Mouse (Mus musculus) spleen, adult 2 months (tissue): Measurements from ENCODE around the gene Ehmt2. TPM values are rescaled to one million over a fixed set of nuclear protein-coding genes. Genes with fewer than 3 reads are reported as not detected.
A peak's percentile ranks its signal among the peaks of the same experiment; 100 is the strongest.
"Not testable (repeated sequence)": the region's sequence is repeated elsewhere in the genome, so short reads cannot be mapped to it uniquely, and the experiment has no call there.

Experiments
- DNase-seq, 2 experiments: peaks; one replicate each; pipeline versions ENCODE4 v3.0.0 to v3.0.0-alpha.2; 2012 to 2021; ENCODE audit warnings: low spot score in 2 of 2, low read depth in 1 of 2
- H3K27ac ChIP-seq: fragments of 200-500 bp; 2 replicates; pipeline ENCODE4 v1.5.1; 2012; ENCODE audit warnings: low read length, inconsistent platforms; ENCODE audit not compliant: insufficient read depth
- H3K27me3 ChIP-seq: fragments of 200-500 bp; 2 replicates; pipeline ENCODE4 v1.6.1; 2012; ENCODE audit warnings: mild to moderate bottlenecking, moderate library complexity, low read length, inconsistent platforms; ENCODE audit not compliant: control insufficient read depth, insufficient read depth
- H3K36me3 ChIP-seq: fragments of 200-500 bp; 2 replicates; pipeline ENCODE4 v1.6.1; 2012; ENCODE audit warnings: mild to moderate bottlenecking, low read length, inconsistent platforms; ENCODE audit not compliant: control insufficient read depth, insufficient read depth
- H3K4me1 ChIP-seq: fragments of 200-500 bp; 2 replicates; pipeline ENCODE4 v1.6.1; 2011; ENCODE audit warnings: inconsistent platforms; ENCODE audit not compliant: control insufficient read depth, insufficient read depth, insufficient read length
- H3K4me3 ChIP-seq: fragments of 200-500 bp; 2 replicates; pipeline ENCODE4 v1.5.1; 2011; ENCODE audit warnings: mild to moderate bottlenecking, inconsistent platforms; ENCODE audit not compliant: insufficient read depth, insufficient read length; ENCODE audit errors: extremely low read depth
- CTCF ChIP-seq: fragments of 200-500 bp; IDR thresholded peaks from 2 replicates; pipeline ENCODE4 v1.5.1; 2011; ENCODE audit warnings: mild to moderate bottlenecking, inconsistent platforms; ENCODE audit not compliant: insufficient read depth, insufficient read length, insufficient replicate concordance; ENCODE audit errors: extremely low read depth
- POLR2A ChIP-seq: fragments of 200-500 bp; IDR thresholded peaks from 2 replicates; pipeline ENCODE4 v1.6.1; 2011; ENCODE audit warnings: low read depth, low read length, inconsistent platforms
- WGBS: fragments of 180-500 bp; shearing (Covaris S2); methylation state at CpG from one replicate; pipeline ENCODE4 v1.1.7; 2018; 5-methylcytosine and 5-hydroxymethylcytosine counted together
- polyA plus RNA-seq: library from polyadenylated mRNA; depleted of rRNA; stranded (reverse); fragments of >200 nt; gene quantifications from 2 replicates; pipeline ENCODE4 v1.2.3, GENCODE M21; 2012

Ehmt2 gene
- polyA plus RNA-seq, 1 experiment, result 200 TPM

DNA sequence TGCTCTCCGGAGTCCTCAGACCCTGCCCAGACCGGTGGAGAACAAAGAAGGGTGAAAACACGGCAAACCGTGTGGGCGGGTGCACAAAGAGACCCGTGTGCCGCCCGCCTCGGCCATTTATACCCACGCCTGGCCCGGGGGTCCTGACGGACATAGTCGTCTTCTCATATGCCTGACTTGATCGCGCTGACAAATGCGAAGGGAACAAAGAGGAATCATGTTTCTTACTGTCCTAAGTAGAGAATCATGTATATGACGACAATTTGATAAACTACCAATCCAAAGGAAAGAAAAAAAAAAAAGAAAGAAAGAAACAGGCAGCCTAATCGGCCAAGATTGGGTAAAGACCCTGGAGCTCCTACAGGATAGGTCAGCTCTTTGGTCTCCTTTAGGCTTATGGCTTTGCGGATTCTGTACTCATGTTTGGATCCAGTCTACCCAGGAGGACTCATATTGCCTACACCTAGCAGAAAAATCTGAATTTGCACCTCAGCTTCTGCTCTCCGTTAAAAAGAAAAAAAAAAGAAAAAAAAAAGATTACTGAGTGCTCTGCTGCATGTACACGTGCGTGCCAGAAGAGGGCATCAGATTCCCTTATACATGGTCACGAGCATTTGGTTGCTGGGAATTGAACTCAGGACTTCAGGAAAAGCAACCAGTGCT is 54.2 kb downstream of the Ehmt2 start:
- Histone ChIP-seq H3K27ac (peak overlapping the region; percentile 51), H3K27me3 (no peaks in the 10 kb centered on the region), H3K36me3 (peaks cover 2% of the 10 kb centered on the region; the same call in 1 of the 2 replicates), H3K4me3 (peak overlapping the region; percentile 82), H3K4me1 (peaks cover 7% of the 10 kb centered on the region; the same call in 1 of the 2 replicates)
- TF ChIP-seq CTCF, result peak; percentile 29; the same call in 1 of the 2 replicates
- TF ChIP-seq POLR2A, result peak; percentile 74
- under 1% methylated on average over 23 of the region's 23 CpGs for WGBS
- DNase-seq, result peak; percentile 68 to 69

DNA sequence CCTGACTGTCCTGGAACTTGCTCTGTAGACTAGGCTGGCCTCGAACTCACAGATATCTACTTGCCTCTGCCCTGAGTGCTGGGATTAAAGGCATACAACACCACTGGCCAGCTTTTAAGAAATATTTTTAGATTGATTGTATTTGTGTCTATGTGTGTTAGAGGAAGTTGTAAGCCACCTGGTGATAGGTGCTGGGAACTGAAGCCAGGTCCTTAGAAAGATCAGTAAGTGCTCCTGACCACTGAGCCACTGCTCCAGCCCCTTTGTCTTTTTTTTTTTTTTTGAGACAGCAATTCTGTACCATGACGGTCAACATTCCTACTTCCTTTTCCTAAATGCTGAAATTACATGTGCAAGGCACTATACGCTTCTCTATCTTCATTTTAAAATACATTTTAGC is 55.0 kb downstream of the Ehmt2 start:
- Histone ChIP-seq H3K4me1 (peaks cover 7% of the 10 kb centered on the region; the same call in 1 of the 2 replicates), H3K36me3 (peaks cover 2% of the 10 kb centered on the region; the same call in 1 of the 2 replicates), H3K27me3 (no peaks in the 10 kb centered on the region), H3K27ac (no peak overlapping the region), H3K4me3 (no peak overlapping the region)
- TF ChIP-seq CTCF (no peak), POLR2A (no peak)
- no peak for DNase-seq
- 89% methylated on average over 3 of the region's 3 CpGs for WGBS

DNA sequence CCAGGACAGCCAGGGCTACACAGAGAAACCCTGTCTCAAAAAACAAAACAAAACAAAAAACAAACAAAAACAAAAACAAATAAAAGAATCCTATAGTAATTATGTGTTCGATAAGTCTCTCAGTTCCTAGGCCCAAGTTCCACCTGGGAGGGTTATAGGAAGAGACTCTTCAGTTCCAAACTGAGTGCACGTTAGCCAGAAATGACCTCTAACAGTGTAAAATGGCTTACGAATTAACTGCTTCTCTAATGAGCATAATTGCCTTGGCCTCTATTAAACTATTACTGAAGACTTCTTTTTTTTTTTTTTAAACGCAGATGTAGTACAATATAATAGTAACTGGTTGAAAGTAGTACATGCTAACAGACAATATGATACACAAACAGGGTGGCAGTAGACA is 55.6 kb downstream of the Ehmt2 start:
- no peak for TF ChIP-seq POLR2A
- no peak for TF ChIP-seq CTCF
- H3K27ac ChIP-seq, result no peak overlapping the region
- no peak overlapping the region for H3K4me3 ChIP-seq
- 92% methylated on average over 4 of the region's 4 CpGs for WGBS
- no peaks in the 10 kb centered on the region for H3K27me3 ChIP-seq
- H3K36me3 ChIP-seq, result peaks cover 2% of the 10 kb centered on the region; the same call in 1 of the 2 replicates
- no peak for DNase-seq
- H3K4me1 ChIP-seq, result peaks cover 7% of the 10 kb centered on the region; the same call in 1 of the 2 replicates

DNA sequence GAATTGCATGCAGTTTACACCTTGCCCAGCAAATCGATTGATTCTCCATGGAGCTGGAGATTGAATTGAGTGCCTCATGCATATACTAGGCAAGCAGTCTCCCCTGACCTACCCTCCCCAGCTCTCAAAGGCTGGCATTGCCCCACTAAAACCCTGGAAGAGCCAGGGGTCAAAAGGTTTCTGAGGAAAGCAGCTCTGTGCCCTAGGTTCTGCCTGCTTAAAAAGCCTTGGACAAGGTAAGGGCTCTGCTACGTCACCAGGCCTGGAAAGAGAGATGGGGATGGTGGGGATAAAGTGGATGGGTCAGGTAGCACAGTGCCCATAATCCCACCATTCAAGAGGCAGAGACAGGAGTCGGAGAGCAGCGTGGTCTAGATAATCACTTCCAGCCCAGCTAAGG is 56.6 kb downstream of the Ehmt2 start:
- H3K4me3 ChIP-seq, result no peak overlapping the region
- H3K36me3 ChIP-seq, result no peaks in the 10 kb centered on the region; the same call in 1 of the 2 replicates
- H3K27me3 ChIP-seq, result no peaks in the 10 kb centered on the region
- WGBS, result 95% methylated on average over 4 of the region's 4 CpGs
- peaks cover 7% of the 10 kb centered on the region; the same call in 1 of the 2 replicates for H3K4me1 ChIP-seq
- DNase-seq, result no peak
- H3K27ac ChIP-seq, result no peak overlapping the region
- TF ChIP-seq CTCF, result no peak
- TF ChIP-seq POLR2A, result no peak

DNA sequence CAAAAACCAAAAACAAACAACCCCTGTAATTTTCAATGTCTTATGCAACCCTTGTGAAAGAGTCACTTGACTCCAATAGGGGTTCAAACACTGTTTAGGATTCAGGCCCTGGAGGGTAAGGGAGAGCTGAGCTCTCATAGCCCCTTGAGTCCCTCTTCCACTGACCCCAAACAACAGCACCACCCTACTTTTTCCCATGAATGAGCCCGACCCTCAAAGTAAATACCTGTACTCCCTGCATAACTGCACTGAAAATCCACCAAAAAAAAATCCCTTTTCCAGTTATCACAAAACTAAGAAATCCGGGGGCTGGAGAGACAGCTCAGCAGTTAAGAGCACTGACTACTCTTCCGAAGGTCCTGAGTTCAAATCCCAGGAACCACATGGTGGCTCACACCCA is 57.6 kb downstream of the Ehmt2 start:
- H3K4me1 ChIP-seq, result peaks cover 7% of the 10 kb centered on the region; the same call in 1 of the 2 replicates
- DNase-seq, result no peak
- TF ChIP-seq CTCF, result no peak
- no peak for TF ChIP-seq POLR2A
- no peaks in the 10 kb centered on the region for H3K36me3 ChIP-seq
- 88% methylated on average over 3 of the region's 3 CpGs for WGBS
- no peak overlapping the region for H3K4me3 ChIP-seq
- H3K27ac ChIP-seq, result no peak overlapping the region
- H3K27me3 ChIP-seq, result no peaks in the 10 kb centered on the region

DNA sequence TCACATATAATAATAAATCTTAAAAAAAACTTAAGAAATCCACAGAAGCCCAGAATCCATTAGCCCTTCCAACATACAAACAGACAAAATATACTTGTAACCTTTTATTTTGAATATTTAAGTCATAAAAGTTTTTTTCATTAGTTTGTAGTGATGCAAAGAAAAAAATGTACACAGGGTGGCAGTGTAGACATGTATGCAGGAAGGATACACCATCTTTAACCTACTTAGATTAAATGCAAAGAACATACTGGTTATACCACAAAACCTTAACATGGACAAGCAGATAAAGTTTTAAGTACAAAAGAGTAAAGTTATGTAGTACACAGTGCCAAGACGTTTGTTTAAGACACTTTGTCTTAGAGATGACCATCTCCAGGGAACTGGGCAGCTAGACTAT is 58.1 kb downstream of the Ehmt2 start:
- Histone ChIP-seq H3K4me1 (peaks cover 6% of the 10 kb centered on the region; the same call in 1 of the 2 replicates), H3K27ac (no peak overlapping the region), H3K27me3 (no peaks in the 10 kb centered on the region), H3K36me3 (no peaks in the 10 kb centered on the region), H3K4me3 (no peak overlapping the region)
- 18% methylated on average over 1 of the region's 1 CpGs for WGBS
- no peak for TF ChIP-seq CTCF
- TF ChIP-seq POLR2A, result no peak
- no peak for DNase-seq

DNA sequence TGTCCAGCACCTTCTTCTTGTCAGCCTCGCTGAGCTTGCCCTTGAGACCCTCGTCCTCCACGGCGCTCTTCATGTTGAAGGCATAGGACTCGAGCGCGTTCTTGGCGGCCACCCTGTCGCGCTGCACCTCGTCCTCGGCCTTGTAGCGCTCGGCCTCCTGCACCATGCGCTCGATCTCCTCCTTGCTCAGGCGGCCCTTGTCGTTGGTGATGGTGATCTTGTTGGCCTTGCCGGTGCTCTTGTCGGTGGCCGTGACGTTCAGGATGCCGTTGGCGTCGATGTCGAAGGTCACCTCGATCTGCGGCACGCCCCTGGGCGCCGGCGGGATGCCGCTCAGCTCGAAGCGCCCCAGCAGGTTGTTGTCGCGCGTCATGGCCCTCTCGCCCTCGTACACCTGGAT is 59.0 kb downstream of the Ehmt2 start:
- DNase-seq, H3K27me3 ChIP-seq, H3K4me3 ChIP-seq, H3K36me3 ChIP-seq, H3K4me1 ChIP-seq, H3K27ac ChIP-seq: not testable (repeated sequence)
- WGBS, result 15% methylated on average over 37 of the region's 40 CpGs

DNA sequence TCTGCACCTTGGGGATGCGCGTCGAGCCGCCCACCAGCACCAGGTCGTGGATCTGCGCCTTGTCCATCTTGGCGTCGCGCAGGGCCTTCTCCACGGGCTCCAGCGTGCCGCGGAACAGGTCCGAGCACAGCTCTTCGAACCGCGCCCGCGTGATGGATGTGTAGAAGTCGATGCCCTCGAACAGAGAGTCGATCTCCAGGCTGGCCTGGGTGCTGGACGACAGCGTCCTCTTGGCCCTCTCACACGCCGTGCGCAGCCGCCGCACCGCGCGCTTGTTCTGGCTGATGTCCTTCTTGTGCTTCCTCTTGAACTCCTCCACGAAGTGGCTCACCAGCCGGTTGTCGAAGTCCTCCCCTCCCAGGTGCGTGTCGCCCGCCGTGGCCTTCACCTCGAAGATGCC is 59.7 kb downstream of the Ehmt2 start:
- not testable (repeated sequence) for H3K4me3 ChIP-seq, H3K27ac ChIP-seq, H3K36me3 ChIP-seq, H3K4me1 ChIP-seq, DNase-seq, H3K27me3 ChIP-seq
- 18% methylated on average over 29 of the region's 40 CpGs for WGBS

DNA sequence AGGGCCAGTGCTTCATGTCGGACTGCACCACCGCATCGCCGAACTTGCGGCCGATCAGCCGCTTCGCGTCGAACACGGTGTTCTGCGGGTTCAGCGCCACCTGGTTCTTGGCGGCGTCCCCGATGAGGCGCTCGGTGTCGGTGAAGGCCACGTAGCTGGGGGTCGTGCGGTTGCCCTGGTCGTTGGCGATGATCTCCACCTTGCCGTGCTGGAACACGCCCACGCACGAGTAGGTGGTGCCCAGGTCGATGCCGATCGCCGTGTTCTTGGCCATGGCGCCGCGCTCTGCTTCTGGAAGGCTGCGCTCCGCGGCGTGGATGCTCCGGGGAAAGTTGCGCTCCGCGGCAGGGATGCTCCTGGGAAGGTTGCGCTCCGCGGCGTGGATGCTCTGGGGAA is 60.5 kb downstream of the Ehmt2 start:
- H3K4me3 ChIP-seq, result peak overlapping the region; percentile 37; the same call in 1 of the 2 replicates
- DNase-seq, H3K27ac ChIP-seq, H3K27me3 ChIP-seq, H3K36me3 ChIP-seq, H3K4me1 ChIP-seq: not testable (repeated sequence)
- WGBS, result 4% methylated on average over 30 of the region's 47 CpGs
